Mouse (Mus musculus) heart, embryonic 10.5 days (tissue): ENCODE data around the gene Cacna1e. TPM values are rescaled to one million over a fixed set of nuclear protein-coding genes. Genes with fewer than 3 reads are reported as not detected.

ENCODE experiments used
- DNase-seq: peaks from one replicate; pipeline ENCODE4 v3.0.0-alpha.2; 2017; ENCODE audit warnings: low spot score
- H3K27ac ChIP-seq: fragments of 300-500 bp; sonication (generic); 2 replicates; pipeline ENCODE4 v1.5.1; 2016; ENCODE audit warnings: mild to moderate bottlenecking
- H3K27me3 ChIP-seq: fragments of 300-500 bp; sonication (generic); 2 replicates; pipeline ENCODE4 v1.6.1; 2016; ENCODE audit warnings: mild to moderate bottlenecking; ENCODE audit not compliant: poor library complexity, insufficient read depth, severe bottlenecking
- H3K36me3 ChIP-seq: fragments of 300-500 bp; sonication (generic); 2 replicates; pipeline ENCODE4 v1.6.1; 2016; ENCODE audit warnings: mild to moderate bottlenecking, moderate library complexity
- H3K4me1 ChIP-seq: fragments of 300-500 bp; sonication (generic); 2 replicates; pipeline ENCODE4 v1.6.1; 2016; ENCODE audit warnings: mild to moderate bottlenecking
- H3K4me3 ChIP-seq: fragments of 300-500 bp; sonication (generic); 2 replicates; pipeline ENCODE4 v1.5.1; 2016; ENCODE audit warnings: mild to moderate bottlenecking, moderate library complexity
- H3K9me3 ChIP-seq: fragments of 300-500 bp; sonication (generic); 2 replicates; pipeline ENCODE4 v1.6.1; 2016; ENCODE audit warnings: mild to moderate bottlenecking, moderate library complexity
- WGBS: fragments of 180-500 bp; shearing (Covaris S2); methylation state at CpG from one replicate; pipeline ENCODE4 v1.1.7; 2016; 5-methylcytosine and 5-hydroxymethylcytosine counted together
- polyA plus RNA-seq: library from polyadenylated mRNA; unstranded; fragments of >200 nt; fragmentation: Nextera tagmentation; extraction: Ambion mirVana; gene quantifications from 2 replicates; pipeline ENCODE4 v1.2.1, GENCODE M21; 2016

Gene Cacna1e
- polyA plus RNA-seq, 1 experiment from 2014 or later: 0.20 TPM

DNA sequence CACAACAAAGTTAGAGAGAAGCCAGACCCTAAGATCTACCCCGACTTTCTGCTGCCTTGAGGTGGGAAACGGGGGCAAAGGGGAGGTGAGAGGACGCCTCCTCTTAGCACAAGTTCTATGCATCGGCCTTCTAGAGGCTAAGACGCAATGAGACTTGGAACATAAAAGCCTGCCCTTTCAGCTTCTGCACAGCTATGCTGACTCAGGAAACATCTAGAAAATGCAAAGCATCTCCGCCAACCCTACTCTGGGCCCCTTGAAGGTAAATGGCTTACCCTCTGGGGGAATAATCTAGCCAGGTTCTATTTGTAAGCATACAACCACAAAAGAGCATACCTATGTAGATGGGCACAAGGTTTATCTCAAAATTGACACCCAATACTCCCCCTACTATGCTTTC, 54.2 kb downstream of the Cacna1e start:
- peaks cover 11% of the 10 kb centered on the region for H3K4me1 ChIP-seq
- DNase-seq: no peak
- H3K27me3 ChIP-seq: peaks cover 6% of the 10 kb centered on the region; the same call in 1 of the 2 replicates
- H3K27ac ChIP-seq: no peak overlapping the region
- H3K4me3 ChIP-seq: no peak overlapping the region
- 60% methylated on average over 6 of the region's 6 CpGs for WGBS
- H3K9me3 ChIP-seq: no peaks in the 10 kb centered on the region
- no peaks in the 10 kb centered on the region for H3K36me3 ChIP-seq

DNA sequence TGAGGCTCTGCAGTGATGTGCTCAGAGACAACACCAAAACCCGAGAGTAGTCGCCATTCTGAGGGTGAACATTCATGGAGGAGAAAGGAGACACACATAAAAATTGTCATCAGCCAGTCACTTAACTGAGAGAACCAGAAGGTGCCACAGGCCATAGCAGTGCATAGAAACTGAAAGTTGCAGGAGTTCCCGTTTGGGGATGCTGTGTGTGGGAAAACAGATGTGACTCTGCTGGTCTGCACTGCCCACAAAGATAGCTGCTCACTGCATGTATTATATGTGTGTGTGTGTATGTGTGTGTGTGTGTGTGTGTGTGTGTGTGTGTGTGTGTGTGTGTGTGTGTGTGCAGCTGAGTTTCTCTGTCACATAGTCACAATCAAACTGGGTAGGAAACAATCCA, 61.2 kb downstream of the Cacna1e start:
- Histone ChIP-seq H3K27me3 (no peaks in the 10 kb centered on the region; the same call in 1 of the 2 replicates), H3K4me3 (no peak overlapping the region), H3K36me3 (no peaks in the 10 kb centered on the region), H3K27ac (no peak overlapping the region), H3K4me1 (0 out of 2 replicates have a peak, but pooled peaks cover 3% of the 10 kb centered on the region), H3K9me3 (no peaks in the 10 kb centered on the region)
- WGBS: 53% methylated on average over 3 of the region's 3 CpGs
- DNase-seq: no peak

- no peak for DNase-seq
- Histone ChIP-seq H3K4me1 (0 out of 2 replicates have a peak, but pooled peaks cover 3% of the 10 kb centered on the region), H3K9me3 (no peaks in the 10 kb centered on the region), H3K36me3 (no peaks in the 10 kb centered on the region), H3K27ac (no peak overlapping the region), H3K4me3 (no peak overlapping the region), H3K27me3 (no peaks in the 10 kb centered on the region; the same call in 1 of the 2 replicates)
- 84% methylated on average over 7 of the region's 7 CpGs for WGBS
Observed at GRCm38 (mm10) chr1:154820422-154820821, 63.9 kb downstream of the Cacna1e start.

- Histone ChIP-seq H3K36me3 (no peaks in the 10 kb centered on the region), H3K4me3 (no peak overlapping the region), H3K9me3 (no peaks in the 10 kb centered on the region), H3K4me1 (0 out of 2 replicates have a peak, but pooled peaks cover 3% of the 10 kb centered on the region), H3K27ac (no peak overlapping the region), H3K27me3 (no peaks in the 10 kb centered on the region; the same call in 1 of the 2 replicates)
- DNase-seq: no peak
- WGBS: 88% methylated on average over 2 of the region's 2 CpGs
Observed at GRCm38 (mm10) chr1:154819960-154820359, 64.3 kb downstream of the Cacna1e start.

- no peaks in the 10 kb centered on the region for H3K36me3 ChIP-seq
- peaks cover 8% of the 10 kb centered on the region for H3K4me1 ChIP-seq
- H3K9me3 ChIP-seq: no peaks in the 10 kb centered on the region
- no peak overlapping the region for H3K27ac ChIP-seq
- WGBS: 12% methylated on average over 1 of the region's 1 CpGs
- H3K4me3 ChIP-seq: no peak overlapping the region
- H3K27me3 ChIP-seq: no peaks in the 10 kb centered on the region; the same call in 1 of the 2 replicates
- DNase-seq: no peak
Observed at GRCm38 (mm10) chr1:154818742-154819141, 65.6 kb downstream of the Cacna1e start.

- Histone ChIP-seq H3K36me3 (no peaks in the 10 kb centered on the region), H3K27me3 (no peaks in the 10 kb centered on the region; the same call in 1 of the 2 replicates), H3K4me1 (peaks cover 8% of the 10 kb centered on the region), H3K9me3 (no peaks in the 10 kb centered on the region), H3K4me3 (no peak overlapping the region), H3K27ac (no peak overlapping the region)
- DNase-seq: no peak
- 71% methylated on average over 6 of the region's 6 CpGs for WGBS
Observed at GRCm38 (mm10) chr1:154816836-154817235, 67.5 kb downstream of the Cacna1e start.

DNA sequence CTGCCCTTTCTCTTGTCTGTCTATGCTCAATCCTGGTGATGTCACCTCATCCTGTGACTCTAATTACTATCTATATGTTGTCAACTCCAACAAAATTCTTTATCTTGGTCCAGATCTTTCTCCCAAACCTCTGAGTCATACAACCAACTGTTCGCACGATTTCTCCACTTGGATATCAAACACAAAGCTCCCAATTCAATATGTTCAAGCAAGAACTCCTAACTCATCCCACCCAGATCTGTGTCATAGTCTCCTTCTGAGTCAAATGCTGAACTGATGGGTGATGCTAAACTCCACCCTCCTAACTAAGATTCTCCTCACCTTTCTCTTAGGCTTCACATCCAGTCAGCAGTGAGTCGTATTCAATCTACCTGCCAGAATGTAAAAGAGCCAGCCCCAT, 68.0 kb downstream of the Cacna1e start:
- H3K27ac ChIP-seq: no peak overlapping the region
- no peaks in the 10 kb centered on the region; the same call in 1 of the 2 replicates for H3K27me3 ChIP-seq
- no peaks in the 10 kb centered on the region for H3K36me3 ChIP-seq
- H3K9me3 ChIP-seq: no peaks in the 10 kb centered on the region
- no peak overlapping the region for H3K4me3 ChIP-seq
- peaks cover 8% of the 10 kb centered on the region for H3K4me1 ChIP-seq
- no peak for DNase-seq
- WGBS: 85% methylated on average over 3 of the region's 3 CpGs

GRCm38 (mm10) chr1:154805742-154806141, 78.6 kb downstream of the Cacna1e start:
- no peaks in the 10 kb centered on the region for H3K9me3 ChIP-seq
- no peak overlapping the region for H3K4me3 ChIP-seq
- no peaks in the 10 kb centered on the region for H3K27me3 ChIP-seq
- H3K36me3 ChIP-seq: no peaks in the 10 kb centered on the region
- DNase-seq: no peak
- no peak overlapping the region for H3K27ac ChIP-seq
- peaks cover 11% of the 10 kb centered on the region for H3K4me1 ChIP-seq
- WGBS: 94% methylated on average over 1 of the region's 1 CpGs

DNA sequence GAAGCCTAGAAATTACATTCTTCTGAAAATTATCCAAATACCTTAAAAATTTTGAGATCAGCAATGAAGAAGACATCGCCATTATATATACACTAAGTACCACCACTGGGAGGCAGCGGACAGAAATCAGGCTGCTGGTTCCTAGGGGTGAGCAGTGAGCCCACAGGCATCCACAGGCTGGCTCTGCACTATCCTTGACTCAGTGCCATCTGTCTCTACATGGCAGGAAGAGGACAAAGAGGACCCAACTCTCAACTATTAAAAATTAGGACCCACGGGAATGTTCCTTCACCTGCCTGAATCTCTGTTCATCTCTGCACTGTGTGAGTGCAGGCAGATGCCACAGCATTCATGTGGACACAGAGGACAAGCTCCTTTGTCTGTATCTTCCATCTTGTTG, 79.3 kb downstream of the Cacna1e start:
- Histone ChIP-seq H3K9me3 (no peaks in the 10 kb centered on the region), H3K36me3 (no peaks in the 10 kb centered on the region), H3K27me3 (no peaks in the 10 kb centered on the region), H3K4me3 (no peak overlapping the region), H3K27ac (no peak overlapping the region), H3K4me1 (peaks cover 11% of the 10 kb centered on the region)
- 87% methylated on average over 3 of the region's 3 CpGs for WGBS
- no peak for DNase-seq

- no peaks in the 10 kb centered on the region for H3K9me3 ChIP-seq
- no peaks in the 10 kb centered on the region for H3K27me3 ChIP-seq
- WGBS: 44% methylated on average over 5 of the region's 5 CpGs
- H3K36me3 ChIP-seq: no peaks in the 10 kb centered on the region
- peaks cover 18% of the 10 kb centered on the region for H3K4me1 ChIP-seq
- no peak overlapping the region for H3K4me3 ChIP-seq
- DNase-seq: no peak
- H3K27ac ChIP-seq: no peak overlapping the region
Observed at GRCm38 (mm10) chr1:154802301-154802904, 81.9 kb downstream of the Cacna1e start.

- WGBS: 71% methylated on average over 31 of the region's 31 CpGs
- Histone ChIP-seq H3K4me3 (no peak overlapping the region; the same call in 1 of the 2 replicates), H3K36me3 (no peaks in the 10 kb centered on the region), H3K4me1 (peaks cover 18% of the 10 kb centered on the region), H3K27me3 (no peaks in the 10 kb centered on the region), H3K27ac (no peak overlapping the region), H3K9me3 (no peaks in the 10 kb centered on the region)
- DNase-seq: no peak
Observed at GRCm38 (mm10) chr1:154799257-154799656, 85.0 kb downstream of the Cacna1e start.

- Histone ChIP-seq H3K27me3 (no peaks in the 10 kb centered on the region), H3K4me3 (no peak overlapping the region), H3K27ac (no peak overlapping the region), H3K9me3 (no peaks in the 10 kb centered on the region), H3K4me1 (peaks cover 18% of the 10 kb centered on the region), H3K36me3 (no peaks in the 10 kb centered on the region)
- no peak for DNase-seq
- WGBS: 61% methylated on average over 2 of the region's 2 CpGs
Observed at GRCm38 (mm10) chr1:154798771-154799170, 85.5 kb downstream of the Cacna1e start.

DNA sequence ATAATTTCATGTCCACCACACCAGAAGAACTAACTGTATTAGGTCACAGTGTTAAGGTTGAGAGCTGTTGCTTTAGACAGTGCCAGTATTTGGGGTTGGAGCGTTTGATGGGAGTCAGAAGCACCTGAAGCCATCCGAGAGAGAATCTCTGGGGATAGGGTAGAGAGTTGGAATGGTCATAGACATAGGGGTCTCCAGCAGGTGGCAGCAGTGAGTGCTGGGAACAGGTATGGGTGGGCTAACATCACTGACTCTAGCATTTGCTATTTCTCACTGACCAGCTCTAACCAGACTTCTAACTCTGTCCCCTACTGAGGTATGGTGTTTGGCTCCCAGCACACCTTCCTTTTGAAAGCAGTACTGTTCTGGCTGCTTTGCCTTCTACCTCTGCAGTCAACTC, 87.6 kb downstream of the Cacna1e start:
- H3K9me3 ChIP-seq: no peaks in the 10 kb centered on the region
- WGBS: 46% methylated on average over 2 of the region's 2 CpGs
- no peak for DNase-seq
- H3K27me3 ChIP-seq: 0 out of 2 replicates have a peak, but pooled peaks cover 10% of the 10 kb centered on the region
- no peaks in the 10 kb centered on the region for H3K36me3 ChIP-seq
- peaks cover 14% of the 10 kb centered on the region; the same call in 1 of the 2 replicates for H3K4me1 ChIP-seq
- H3K27ac ChIP-seq: no peak overlapping the region
- no peak overlapping the region for H3K4me3 ChIP-seq
